Mouse (Mus musculus): Measurements from ENCODE around the gene Nrarp.

The Nrarp gene

DNA sequence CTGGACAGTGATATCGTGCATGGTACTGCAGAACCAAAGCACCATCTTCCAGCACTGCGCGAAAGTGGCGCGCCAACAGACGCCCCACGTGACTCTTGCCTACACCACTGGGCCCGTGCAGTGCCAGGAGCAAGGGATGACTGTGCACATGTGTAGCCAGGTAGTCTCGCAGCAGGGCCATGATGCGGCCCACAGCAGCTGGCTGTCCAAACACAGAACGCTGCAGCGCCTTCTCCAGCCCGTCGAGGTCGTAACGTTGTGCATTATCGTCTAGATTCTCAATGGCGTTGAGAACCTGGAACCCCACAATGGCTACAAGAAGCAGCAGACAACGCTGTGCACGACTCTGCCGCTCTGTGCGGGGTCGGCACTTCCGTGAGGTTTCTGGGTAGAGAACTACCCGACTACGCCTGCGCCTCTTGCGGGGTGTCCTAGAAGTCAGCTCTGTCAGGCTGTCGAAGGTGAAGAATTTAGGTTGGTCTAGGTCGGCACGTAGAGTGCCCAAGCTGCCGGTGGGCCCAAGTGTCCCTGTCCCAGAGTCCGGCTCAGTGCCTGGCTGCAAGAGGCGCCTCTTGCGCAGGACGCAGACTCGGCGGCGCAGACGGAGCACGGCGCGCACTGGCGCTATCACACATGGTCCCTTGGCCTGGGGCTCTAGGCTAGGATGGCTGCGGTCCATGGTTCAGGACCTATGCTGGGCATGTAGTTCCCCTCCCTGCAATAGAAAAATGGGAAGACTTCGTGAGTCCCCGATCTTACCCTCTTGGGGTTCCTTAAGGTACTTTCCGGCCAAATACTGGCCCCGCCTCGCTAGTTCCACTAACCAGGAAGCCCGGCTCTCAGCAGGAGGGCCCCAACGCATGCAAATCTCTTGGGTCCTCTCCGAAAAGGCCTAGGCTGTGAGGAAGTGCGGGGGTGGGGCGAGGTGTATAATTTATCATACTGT is 14.9 kb downstream of the Nrarp start:
- in situ Hi-C loops (cut with MboI, MseI) = no loop called here

DNA sequence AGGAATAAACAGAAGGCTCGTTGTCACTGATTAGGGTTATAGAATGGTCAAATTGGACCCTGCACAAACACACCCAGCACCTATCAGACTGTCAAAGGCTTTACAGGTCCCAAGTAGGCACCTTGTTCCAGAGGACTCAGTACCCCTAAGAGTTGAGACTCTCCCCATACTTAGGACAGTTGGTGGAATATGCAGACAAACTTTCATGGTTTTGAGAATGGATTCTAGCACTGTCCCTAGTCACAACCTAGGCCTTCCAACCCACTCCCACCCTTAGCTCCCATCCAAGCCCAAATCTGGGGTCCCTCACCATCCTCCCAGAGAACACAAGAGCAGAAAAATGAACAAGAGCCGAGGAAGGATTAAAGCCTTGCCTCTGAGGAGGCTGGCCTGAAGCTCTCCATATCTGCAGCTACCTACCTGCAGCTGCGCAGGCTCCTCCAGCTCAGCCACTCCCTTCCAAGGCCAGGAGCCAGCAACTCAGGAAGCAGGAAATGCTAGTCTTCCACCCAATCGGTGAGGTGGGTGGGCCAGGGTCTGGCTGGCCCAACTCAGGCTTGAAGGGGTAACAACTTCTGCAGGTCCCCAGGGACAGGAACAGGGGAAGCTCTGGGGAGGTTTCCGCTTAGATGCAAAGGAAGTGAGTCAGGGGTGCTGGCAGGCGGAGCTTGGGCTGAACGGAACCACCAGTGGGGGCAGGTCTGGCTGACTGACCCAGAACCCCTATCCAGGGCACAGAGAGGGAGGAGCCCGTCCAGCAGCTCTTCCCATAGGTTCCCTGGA is 15.8 kb downstream of the Nrarp start, which contains the start of gene Tor4a:
Tor4a (minus strand) TSS at position 715 of the 783 bp plus-strand sequence.
- in situ Hi-C loops (cut with MboI, MseI) = no loop called here

DNA sequence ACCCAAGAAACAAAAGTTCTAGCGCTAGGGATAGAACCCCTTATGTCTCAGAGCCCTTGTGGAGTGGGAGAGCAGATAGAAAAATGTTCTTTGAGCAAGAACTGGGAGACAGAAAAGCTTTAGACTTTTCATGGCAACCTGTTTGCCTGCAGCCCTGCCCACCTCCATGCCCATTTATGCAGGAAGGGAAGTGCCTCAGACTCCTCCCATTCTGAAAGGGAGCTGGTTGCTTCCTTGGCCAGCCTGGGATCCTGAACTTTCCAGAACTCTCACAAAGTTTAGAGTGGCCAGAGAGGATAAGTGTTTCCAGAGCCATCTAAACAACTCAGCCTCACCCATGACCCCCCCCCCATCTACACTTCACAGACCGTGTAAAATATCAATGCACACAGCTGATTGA is 16.6 kb downstream of the Nrarp start:
- in situ Hi-C loops (cut with MboI, MseI) = no loop called here

DNA sequence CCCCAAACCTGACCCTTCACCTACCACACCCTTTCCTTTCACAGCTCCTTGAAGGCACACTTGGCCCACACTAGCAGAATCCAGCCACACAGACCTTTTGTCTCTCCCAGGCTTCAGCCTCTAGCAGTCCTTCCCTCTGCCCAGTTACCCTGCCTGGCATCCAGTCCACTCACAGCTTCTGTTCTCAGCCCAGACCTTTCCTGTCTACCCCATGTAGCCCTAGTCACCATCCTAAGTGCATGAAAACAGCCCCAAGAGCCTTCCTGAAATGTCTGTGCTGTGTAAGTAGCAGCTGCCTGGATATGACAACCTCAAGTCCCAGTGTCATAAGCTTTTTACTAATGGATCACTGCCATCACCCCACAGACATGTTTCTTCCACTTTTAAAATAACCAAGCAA is 17.4 kb downstream of the Nrarp start:
- in situ Hi-C loops (cut with MboI, MseI) = no loop called here

DNA sequence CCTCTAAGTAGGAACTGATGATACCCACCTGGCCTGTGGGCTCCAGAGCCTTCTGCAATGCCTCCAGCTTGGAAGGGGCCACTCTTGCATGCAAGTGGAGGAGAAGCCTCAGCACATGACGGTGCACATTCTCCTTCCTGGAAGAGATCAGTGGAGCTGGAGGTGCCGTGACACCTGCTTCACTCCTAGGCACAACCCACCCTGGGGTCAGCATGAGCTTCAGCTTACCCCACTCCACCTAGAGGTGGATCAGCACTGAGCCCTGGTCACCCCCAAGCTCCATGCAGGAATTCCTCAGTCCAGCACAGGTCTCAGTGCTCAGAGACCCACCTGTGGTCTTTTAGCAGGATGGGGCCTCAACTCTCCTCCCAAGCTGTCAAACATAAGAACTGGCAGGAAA is 20.1 kb downstream of the Nrarp start:
- in situ Hi-C loops (cut with MboI, MseI) = no loop called here

DNA sequence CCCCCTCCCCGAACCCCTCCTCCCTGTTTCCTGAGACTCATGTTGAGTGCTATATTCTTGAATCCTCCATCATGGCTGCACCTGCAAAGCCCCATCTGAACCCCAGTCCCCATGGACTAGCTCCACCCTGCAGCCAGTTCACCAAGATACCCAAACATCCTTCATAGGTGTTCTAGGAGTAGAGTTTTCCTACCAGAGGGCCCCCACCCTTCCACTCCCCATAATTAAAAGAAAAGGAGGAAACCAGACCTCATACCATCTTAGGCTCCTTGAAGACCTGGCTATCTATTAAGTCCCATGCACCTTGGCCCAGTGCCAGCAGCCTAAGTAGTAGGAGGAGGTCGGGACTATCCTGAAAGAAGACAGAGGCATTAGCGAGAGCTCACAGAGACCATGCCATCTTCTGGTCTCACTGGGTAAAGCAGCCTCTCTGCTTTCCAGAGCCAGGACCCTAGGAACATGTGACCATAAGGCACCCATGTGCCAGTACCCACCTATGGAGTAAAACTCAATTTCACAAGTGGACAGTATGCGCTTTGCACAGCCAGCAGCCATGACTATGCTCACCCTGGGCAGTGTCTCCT is 23.2 kb downstream of the Nrarp start:
- in situ Hi-C loops (cut with MboI, MseI) = no loop called here

DNA sequence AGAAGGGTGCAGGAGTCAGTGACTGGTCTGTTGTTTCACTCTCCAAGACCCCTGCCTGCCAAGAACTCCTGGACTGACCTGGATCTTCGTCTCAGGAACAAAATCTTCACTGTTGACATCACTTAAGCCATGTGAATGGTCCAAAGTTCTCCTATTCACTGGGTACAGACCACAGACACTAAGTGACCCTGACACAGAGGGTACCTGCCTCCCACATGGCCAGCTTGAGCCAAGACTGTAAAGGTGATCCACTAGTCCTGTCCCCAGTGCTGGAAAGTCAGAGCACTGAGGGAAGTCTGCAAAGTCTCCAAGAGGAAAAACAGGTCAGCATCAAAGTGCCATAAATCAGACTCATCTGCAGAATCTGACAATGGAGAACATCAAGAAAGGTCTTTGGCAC is 27.0 kb downstream of the Nrarp start:
- in situ Hi-C loops (cut with MboI, MseI) = no loop called here

DNA sequence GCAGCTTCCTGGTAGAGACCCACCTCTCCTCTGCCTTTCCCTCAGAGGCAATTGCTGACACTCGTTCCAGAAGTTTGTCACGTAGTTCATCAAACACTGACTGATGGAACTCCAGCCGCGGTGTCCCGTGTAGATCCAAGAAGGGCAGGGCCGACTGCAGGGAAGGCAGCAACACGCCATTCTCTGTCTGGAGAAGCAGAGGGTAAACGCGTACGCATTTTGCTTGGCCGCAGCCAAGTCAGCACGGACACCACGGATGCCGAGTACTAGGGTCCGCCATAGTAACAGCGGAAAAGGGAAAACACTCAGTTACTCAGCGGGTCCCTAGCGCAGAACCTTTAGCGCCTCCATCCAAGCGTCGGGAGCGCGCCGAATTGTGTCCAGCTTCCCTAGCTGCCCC is 30.1 kb downstream of the Nrarp start:
- in situ Hi-C loops (cut with MboI, MseI) = no loop called here

DNA sequence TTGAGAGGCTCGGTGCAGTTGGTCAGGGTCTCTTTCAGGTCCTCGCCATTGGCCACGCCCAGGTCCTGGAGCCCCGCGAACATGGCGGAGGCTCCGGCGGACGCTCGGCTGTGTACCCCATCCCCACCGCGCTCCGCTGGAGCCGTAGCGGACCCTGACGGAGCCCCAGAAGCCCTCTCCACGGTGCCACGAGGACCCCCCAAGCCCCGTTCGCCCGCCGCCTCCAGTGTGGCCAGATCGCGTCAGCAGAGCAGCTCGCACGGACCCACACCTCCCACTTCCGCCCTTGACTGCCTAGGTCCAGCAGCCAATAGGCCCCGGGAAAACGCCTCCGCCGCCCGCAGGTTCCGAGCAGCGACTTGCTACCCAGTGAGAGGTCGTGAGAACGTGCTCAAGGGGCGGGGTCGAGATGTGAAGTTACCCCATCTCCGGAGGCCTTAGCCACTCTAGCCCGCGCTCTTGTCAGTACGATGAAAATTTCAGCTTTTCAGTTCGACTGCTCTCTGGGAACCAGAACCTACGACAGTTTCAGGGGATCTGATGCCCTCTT is 30.6 kb downstream of the Nrarp start, which contains the start of gene Nelfb:
Nelfb (minus strand) TSS at position 369 of the 550 bp plus-strand sequence.
- in situ Hi-C loops (cut with MboI, MseI) = no loop called here

DNA sequence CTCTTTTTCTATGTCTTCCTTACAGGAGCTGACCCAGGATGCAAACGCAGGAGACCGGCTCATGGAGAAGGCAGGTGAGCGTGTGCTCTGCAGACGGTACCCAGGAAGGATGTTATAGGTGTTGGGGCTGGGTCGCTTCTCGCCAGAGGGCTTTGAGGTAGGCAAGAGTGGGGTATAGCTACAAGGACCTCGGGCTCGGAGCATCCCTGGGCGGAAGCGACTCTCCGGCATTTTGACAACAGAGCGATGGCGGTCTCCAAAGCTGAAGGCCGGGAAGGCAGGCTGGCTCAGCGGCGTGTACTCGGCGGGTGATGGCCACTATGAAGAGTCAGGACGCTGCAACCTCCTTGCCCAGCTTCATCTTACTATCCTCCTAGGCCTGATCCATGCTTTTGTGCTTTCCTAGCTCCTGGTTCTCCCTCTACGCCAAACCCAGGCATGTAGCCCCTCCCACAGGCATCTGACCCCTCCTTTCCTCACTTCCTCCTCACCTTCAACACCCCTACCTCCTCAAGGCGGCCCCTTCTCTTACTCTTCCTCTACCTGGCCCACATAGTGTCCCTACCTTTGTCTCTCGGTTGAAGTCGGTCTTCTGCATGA is 32.8 kb downstream of the Nrarp start:
- in situ Hi-C loops (cut with MboI, MseI) = no loop called here

DNA sequence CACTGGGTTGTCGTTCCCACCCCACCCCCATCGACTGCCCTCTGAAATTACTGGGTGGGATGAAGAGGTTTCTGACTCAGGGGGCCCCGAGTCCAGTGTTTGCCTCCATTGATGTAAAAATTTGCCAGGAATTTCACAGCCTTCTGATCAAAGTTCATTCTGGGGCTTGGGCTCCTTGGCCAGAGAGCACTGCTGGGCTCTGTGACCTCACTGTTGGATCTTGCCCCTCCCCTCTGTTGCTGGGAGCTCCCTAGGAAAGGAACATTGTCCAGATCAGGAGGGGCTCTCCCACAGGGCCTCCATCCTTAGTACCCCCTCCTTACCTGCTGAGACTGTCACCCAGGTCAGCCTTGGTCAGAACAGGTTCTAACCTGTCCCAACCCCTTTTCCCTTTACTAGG is 33.9 kb downstream of the Nrarp start, which contains the start of gene Stpg3:
Stpg3 (minus strand) TSS at position 194 of the 400 bp plus-strand sequence.
- in situ Hi-C loops (cut with MboI, MseI) = no loop called here

DNA sequence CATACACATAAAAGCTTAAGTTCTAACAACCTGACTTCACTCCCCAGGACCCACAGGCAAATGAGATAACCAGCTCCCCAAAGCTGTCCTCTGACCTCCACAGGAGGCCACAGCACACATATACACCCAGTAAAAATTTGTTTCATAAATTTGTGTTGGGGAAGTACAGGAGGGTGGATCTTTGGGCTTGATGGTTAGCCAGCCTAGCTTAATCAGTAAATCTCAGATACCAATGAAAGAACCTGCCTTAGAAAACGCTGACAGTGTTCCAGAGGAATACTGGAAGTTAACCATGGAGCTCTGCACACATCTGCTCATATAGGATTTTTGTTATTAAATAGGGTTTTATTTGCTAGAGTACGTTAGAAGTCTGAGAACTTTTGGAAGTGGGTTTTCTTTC is 37.1 kb downstream of the Nrarp start:
- in situ Hi-C loops (cut with MboI, MseI) = no loop called here

DNA sequence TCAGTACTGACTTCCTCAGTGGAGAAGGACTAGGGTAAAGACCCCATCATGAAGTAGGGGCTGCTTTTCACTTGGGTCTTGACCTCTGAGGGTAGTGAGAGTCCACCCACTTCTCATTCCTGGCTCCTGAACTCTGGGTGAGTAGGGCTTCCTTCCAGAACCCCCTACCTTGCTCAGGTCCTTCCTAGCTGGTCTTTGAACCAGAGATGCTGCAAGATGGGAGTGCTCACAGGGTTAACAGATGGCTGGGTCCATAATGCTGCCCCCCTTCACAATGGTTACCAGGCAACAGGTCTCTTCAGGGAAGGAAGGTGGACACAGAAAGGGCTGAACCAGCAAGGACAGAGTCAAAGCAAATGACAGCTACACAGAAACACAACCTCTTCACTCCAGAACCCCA is 37.9 kb downstream of the Nrarp start, which contains the start of gene Fam166a:
Fam166a (plus strand) TSS at position 301 of the 400 bp plus-strand sequence.
- in situ Hi-C loops (cut with MboI, MseI) = no loop called here

DNA sequence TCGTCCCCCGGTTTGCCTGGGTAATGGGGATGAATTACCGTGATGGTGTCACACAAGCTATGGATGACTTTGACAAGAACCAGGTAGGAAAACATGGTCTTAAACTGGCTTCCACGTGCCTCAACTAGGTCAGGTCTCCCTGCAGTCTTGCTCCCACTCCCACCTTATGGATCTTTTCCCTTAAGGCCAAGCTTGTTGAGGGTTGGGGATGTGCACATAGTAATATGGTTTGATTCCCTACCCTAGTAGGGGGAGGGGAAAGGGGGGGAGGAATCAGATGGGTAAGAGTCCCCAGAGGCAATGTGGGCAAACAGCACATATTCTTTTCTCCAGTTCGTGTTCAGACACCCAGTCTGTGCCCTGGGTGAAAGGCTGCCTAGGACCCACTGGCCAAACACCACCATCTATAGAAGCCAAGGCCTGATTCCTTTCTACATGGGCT is 40.8 kb downstream of the Nrarp start:
- in situ Hi-C loops (cut with MboI, MseI) = no loop called here

DNA sequence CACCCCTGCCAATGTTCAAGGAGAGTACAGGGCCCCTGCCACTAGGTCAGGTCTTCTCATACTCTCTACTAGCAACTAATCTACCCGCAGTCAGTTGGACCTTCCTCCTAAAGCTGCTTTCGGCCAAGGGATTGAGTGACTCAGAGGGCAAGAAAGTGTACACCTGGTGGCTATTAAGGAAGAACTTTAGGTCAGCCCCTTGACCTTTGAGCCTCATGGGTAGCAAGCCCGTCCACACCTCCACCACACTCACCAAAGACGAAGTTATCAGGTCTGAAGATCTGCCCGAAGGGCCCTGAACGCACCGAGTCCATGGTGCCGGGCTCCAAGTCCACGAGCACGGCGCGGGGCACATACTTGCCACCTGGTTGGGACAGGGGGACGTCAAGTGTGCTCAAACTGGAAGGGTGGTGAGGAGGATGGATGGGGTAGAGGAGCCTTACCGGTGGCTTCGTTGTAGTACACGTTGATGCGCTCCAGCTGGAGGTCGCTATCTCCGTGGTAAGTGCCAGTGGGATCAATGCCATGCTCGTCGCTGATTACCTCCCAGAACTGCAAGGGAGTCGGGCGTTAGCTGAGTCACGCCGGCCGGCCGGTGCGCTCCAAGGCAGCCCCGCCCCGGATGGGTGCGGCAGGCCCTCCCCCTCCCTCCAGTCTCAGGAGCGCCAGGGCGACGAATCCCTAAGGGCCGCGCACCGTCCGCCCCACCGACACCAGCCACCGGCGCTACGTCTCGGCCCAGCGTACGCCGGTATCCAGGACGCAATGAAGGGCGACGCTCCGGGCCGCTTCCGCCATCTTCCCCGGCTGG is 43.3 kb downstream of the Nrarp start:
- in situ Hi-C loops (cut with MboI, MseI) = no loop called here

DNA sequence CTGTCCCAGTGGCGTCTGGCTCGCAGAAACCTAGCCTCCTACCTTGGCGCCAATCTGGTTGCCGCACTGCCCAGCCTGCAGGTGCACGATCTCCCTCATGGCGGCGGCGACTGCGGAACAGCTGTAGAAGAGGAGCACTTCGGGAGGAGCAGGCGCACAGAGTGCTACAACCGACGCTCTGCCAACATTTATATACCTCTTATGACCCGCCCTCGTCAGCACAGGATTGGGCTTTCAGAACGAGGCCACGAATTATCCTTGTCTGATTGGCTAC is 43.9 kb downstream of the Nrarp start, which contains the start of gene Tubb4b:
Tubb4b (minus strand) TSS at position 211 of the 274 bp plus-strand sequence.
- in situ Hi-C loops (cut with MboI, MseI) = no loop called here

DNA sequence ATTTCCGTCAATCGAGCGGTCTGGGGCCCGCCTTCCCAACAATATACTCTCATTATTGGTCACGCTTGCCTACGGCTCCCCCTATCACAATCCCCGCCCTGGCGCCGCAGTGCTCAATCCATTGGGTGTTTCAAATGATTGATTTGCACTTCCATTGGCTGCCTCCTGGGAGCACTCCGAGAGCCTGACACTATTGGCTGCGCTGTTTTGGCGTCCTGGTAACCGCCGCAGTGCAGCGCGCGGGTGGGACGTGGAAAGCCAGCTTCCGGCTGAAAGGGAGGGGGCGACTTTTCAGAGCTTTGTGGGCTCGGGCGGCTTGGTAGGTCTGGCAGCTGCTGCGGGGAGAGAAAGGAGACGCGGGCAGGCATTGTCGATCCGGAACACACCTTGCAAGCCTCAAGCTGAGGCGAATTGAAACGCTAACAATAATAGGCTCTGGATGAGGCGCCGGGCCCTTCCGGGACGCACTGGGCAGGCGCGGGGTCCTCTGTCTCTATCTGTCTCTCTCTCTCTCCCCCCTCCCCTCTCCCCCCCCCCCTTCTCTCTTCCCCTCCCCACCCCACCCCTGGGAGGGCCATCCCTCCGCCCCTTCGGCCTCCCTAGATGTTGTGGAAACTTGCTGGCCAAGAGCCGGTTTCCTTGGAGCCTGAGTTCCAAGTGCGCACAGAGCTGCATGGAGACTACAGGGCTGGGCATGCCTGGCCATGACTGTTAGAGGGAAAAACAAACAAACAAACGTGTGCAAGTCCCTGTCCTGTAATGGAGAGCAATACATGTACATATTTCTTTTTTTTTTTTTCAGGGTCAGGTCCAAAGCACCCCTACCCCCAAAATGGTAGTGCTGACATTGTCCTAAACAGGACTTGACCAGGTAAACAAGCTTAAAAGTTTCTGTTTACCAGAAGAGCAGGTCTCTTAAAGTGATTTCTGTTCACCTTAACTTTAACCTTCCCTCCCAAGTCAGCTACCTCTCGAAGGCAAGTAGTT is 44.5 kb downstream of the Nrarp start:
- in situ Hi-C loops (cut with MboI, MseI) = no loop called here

DNA sequence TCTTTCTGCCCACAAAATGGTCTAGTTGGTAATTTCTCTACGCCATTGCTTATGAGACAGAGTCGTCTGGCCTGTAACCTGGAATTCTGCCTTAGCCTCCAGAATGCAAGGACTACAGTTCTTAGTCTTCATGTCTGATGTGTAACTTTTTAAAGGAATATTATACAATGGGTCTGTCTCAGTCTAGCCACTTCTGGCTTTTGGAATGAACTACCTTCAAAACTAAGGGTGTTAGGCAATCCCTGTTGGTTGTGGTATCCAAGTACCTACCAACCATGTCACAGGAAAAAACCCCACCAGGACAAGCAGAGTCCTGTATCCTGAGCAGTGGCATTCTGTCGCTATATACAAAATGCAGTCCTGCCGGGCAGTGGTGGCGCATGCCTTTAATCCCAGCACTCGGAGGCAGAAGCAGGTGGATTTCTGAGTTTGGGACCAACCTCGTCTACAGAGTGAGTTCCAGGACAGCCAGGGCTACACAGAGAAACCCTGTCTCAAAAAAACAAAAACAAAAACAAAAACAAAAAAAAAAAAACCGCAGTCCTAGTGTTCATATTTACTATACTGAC is 45.3 kb downstream of the Nrarp start:
- in situ Hi-C loops (cut with MboI, MseI) = no loop called here

DNA sequence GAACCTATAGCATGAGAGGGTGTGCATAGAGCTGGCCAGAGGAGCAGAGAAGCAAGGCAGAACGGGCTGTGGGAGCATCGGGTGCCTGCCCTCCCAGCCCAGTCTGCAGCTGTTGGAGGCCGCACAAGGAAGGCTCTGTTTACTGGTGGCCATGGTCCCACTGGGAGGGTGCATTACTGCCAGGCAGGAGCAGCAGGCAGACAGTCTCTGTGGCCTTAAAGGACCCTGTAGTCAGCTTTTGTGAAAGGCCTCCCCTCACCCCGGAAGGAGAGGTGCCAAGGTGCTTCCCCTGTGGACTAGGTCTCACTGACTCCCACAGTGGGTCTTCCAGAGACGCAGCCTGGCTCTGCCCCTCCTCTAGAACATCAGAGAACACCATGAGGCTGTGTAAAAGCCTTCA is 46.3 kb downstream of the Nrarp start:
- in situ Hi-C loops (cut with MboI, MseI) = no loop called here
